Mouse (Mus musculus) lung, postnatal 0 days (tissue): ENCODE results near the gene Degs2. TPM values are rescaled to one million over a fixed set of nuclear protein-coding genes. Genes with fewer than 3 reads are reported as not detected.

Experiments used
- ATAC-seq: fragments of 200-750 bp; cut with Nextera tagmentation; 2 replicates; pipeline ENCODE4 v1.8.0; 2017; ENCODE audit warnings: moderate library complexity
- DNase-seq: peaks from one replicate; pipeline ENCODE4 v3.0.0-alpha.2; 2016; ENCODE audit warnings: low spot score
- H3K27ac ChIP-seq: fragments of 300-500 bp; sonication (generic); 2 replicates; pipeline ENCODE4 v1.5.1; 2014; ENCODE audit warnings: antibody characterized with exemption, mild to moderate bottlenecking, low read length, mixed read lengths
- H3K27me3 ChIP-seq: fragments of 300-500 bp; sonication (generic); replicated peaks from 2 replicates; pipeline ENCODE4 v1.6.1; 2014; ENCODE audit warnings: low read length, mixed read lengths; ENCODE audit not compliant: insufficient read depth
- H3K36me3 ChIP-seq: fragments of 300-500 bp; sonication (generic); 2 replicates; pipeline ENCODE4 v1.6.1; 2014; ENCODE audit warnings: low read length, mixed read lengths; ENCODE audit not compliant: insufficient read depth
- H3K4me1 ChIP-seq: fragments of 300-500 bp; sonication (generic); 2 replicates; pipeline ENCODE4 v1.6.1; 2014; ENCODE audit warnings: antibody characterized with exemption, low read depth, low read length, mixed read lengths; ENCODE audit not compliant: insufficient read depth
- H3K4me2 ChIP-seq: fragments of 300-500 bp; sonication (generic); replicated peaks from 2 replicates; pipeline ENCODE4 v1.6.1; 2014; ENCODE audit warnings: low read depth, mild to moderate bottlenecking, low read length, moderate library complexity, mixed read lengths
- H3K4me3 ChIP-seq: fragments of 300-500 bp; sonication (generic); 2 replicates; pipeline ENCODE4 v1.5.1; 2014; ENCODE audit warnings: low read depth, low read length
- H3K9ac ChIP-seq: fragments of 300-500 bp; sonication (generic); replicated peaks from 2 replicates; pipeline ENCODE4 v1.6.1; 2014; ENCODE audit warnings: low read depth, mild to moderate bottlenecking
- H3K9me3 ChIP-seq: fragments of 300-500 bp; sonication (generic); 2 replicates; pipeline ENCODE4 v1.6.1; 2016; ENCODE audit warnings: low read length, mixed read lengths
- CTCF ChIP-seq: IDR thresholded peaks from 2 replicates; pipeline ENCODE4 v1.5.1; 2016; ENCODE audit warnings: antibody characterized with exemption, mild to moderate bottlenecking
- EP300 ChIP-seq: IDR thresholded peaks from 2 replicates; pipeline ENCODE4 v1.6.1; 2016; ENCODE audit warnings: antibody characterized with exemption, mild to moderate bottlenecking, control low read depth
- WGBS: fragments of 180-500 bp; shearing (Covaris S2); extraction: QIAGEN DNeasy Blood & Tissue Kit; methylation state at CpG from one replicate; pipeline ENCODE4 v1.1.7; 2014; 5-methylcytosine and 5-hydroxymethylcytosine counted together
- polyA plus RNA-seq: library from polyadenylated mRNA; unstranded; fragments of >200 nt; fragmentation: Nextera tagmentation; extraction: Ambion mirVana; gene quantifications from 2 replicates; pipeline ENCODE4 v1.2.1, GENCODE M21; 2015

Gene Degs2
- polyA plus RNA-seq, 1 experiment from 2014 or later = 0.75 TPM

GRCm38 (mm10) chr12:108673546-108673945 lies 28.6 kb downstream of the Degs2 start:
- no peak overlapping the region for H3K27ac ChIP-seq

DNA sequence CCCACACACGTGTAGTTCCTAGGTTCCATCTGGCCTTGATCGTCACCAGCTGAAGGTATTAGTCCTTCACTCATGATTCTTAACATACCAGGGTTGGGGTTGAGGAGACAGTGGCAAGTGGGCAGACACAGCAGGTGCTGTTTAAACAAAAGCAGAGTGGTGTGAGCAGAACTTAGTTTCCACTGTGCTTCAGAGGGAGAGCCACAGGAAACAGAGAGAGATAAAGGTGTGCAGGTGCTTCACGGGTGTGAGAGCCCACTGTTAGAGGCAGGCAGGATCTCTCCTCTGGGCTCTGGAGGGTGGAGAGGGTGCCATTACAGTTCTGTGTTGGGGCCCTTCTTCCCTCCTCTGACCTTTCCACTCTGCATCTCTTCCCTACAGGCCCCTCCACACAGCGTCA lies 29.2 kb downstream of the Degs2 start:
- no peak for DNase-seq
- no peaks in the 10 kb centered on the region for H3K36me3 ChIP-seq
- H3K27ac ChIP-seq = no peak overlapping the region
- ATAC-seq = peak; percentile 24
- WGBS = 53% methylated on average over 3 of the region's 4 CpGs
- H3K4me3 ChIP-seq = no peak overlapping the region
- TF ChIP-seq CTCF = no peak
- TF ChIP-seq EP300 = no peak
- no peak overlapping the region for H3K9ac ChIP-seq
- H3K4me2 ChIP-seq = no peak overlapping the region
- peaks cover 8% of the 10 kb centered on the region; the same call in 1 of the 2 replicates for H3K4me1 ChIP-seq
- H3K9me3 ChIP-seq = no peaks in the 10 kb centered on the region
- no peaks in the 10 kb centered on the region for H3K27me3 ChIP-seq

More at GRCm38 (mm10) chr12:108673546-108673945, 28.6 kb downstream of the Degs2 start:
- WGBS = 84% methylated on average over 3 of the region's 3 CpGs
- H3K9ac ChIP-seq = no peak overlapping the region
- DNase-seq = no peak
- no peak overlapping the region for H3K4me3 ChIP-seq
- no peaks in the 10 kb centered on the region for H3K9me3 ChIP-seq
- 0 out of 2 replicates have a peak, but pooled peaks cover under 1% of the 10 kb centered on the region for H3K36me3 ChIP-seq
- no peak for TF ChIP-seq CTCF
- no peak for TF ChIP-seq EP300
- H3K4me2 ChIP-seq = no peak overlapping the region
- no peak for ATAC-seq
- H3K27me3 ChIP-seq = no peaks in the 10 kb centered on the region
- peaks cover 4% of the 10 kb centered on the region; the same call in 1 of the 2 replicates for H3K4me1 ChIP-seq

GRCm38 (mm10) chr12:108671541-108671940 lies 30.6 kb downstream of the Degs2 start:
- no peak for DNase-seq
- no peaks in the 10 kb centered on the region for H3K36me3 ChIP-seq
- H3K9ac ChIP-seq = no peak overlapping the region
- no peaks in the 10 kb centered on the region for H3K9me3 ChIP-seq
- H3K4me2 ChIP-seq = no peak overlapping the region
- no peak overlapping the region for H3K27ac ChIP-seq
- no peaks in the 10 kb centered on the region for H3K27me3 ChIP-seq
- no peak for ATAC-seq
- WGBS = 91% methylated on average over 2 of the region's 2 CpGs
- no peak for TF ChIP-seq EP300
- no peak for TF ChIP-seq CTCF
- H3K4me1 ChIP-seq = peaks cover 11% of the 10 kb centered on the region; the same call in 1 of the 2 replicates
- H3K4me3 ChIP-seq = no peak overlapping the region

DNA sequence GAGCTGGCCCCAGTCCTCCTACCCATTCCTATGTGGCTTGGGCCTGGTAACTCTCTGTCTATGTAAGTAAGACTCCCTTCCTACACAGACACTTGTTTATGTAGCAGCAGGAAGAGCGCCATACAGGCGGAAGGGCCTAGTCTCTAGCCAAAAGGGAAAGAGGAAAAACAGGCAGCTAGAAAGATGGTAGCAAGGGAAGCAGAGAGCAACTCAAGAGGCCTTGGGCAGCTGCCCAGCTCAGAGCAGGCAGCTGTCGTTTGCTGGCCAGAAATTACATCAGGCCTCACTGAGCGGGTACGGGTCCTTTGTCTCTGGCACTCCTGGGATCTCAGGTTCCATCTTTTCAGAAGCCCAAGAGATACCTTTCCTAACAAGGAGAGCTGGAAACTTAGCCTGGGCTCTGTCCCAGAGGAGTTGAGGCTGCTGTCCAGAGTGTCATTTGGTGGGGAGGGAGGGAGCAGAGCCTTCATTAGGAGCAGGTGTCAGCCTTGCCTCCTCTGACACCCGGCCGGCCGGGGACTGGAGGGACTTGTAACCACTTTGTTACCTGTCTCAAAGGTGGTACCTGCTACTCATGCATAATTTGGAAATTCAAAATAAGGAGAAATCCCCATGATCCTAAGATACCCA lies 33.4 kb downstream of the Degs2 start:
- Histone ChIP-seq H3K9ac (no peak overlapping the region), H3K4me1 (peaks cover 11% of the 10 kb centered on the region; the same call in 1 of the 2 replicates), H3K36me3 (no peaks in the 10 kb centered on the region), H3K27me3 (no peaks in the 10 kb centered on the region), H3K9me3 (no peaks in the 10 kb centered on the region), H3K4me3 (no peak overlapping the region), H3K27ac (peak overlapping the region; percentile 62), H3K4me2 (no peak overlapping the region)
- TF ChIP-seq EP300 (peak; percentile 67), CTCF (no peak)
- 50% methylated on average over 8 of the region's 8 CpGs for WGBS
- DNase-seq (peak; percentile 64), ATAC-seq (peak; percentile 68)

- TF ChIP-seq EP300 (no peak), CTCF (peak; percentile 86)
- no peak overlapping the region for H3K9ac ChIP-seq
- no peaks in the 10 kb centered on the region for H3K9me3 ChIP-seq
- H3K4me1 ChIP-seq = no peaks in the 10 kb centered on the region
- ATAC-seq (peak; percentile 85), DNase-seq (peak; percentile 73)
- H3K27me3 ChIP-seq = no peaks in the 10 kb centered on the region
- no peak overlapping the region for H3K4me3 ChIP-seq
- WGBS = 71% methylated on average over 1 of the region's 1 CpGs
- H3K4me2 ChIP-seq = no peak overlapping the region
- no peak overlapping the region for H3K27ac ChIP-seq
- peaks cover 9% of the 10 kb centered on the region; the same call in 1 of the 2 replicates for H3K36me3 ChIP-seq
Measured at GRCm38 (mm10) chr12:108657350-108657749, 44.8 kb downstream of the Degs2 start.

DNA sequence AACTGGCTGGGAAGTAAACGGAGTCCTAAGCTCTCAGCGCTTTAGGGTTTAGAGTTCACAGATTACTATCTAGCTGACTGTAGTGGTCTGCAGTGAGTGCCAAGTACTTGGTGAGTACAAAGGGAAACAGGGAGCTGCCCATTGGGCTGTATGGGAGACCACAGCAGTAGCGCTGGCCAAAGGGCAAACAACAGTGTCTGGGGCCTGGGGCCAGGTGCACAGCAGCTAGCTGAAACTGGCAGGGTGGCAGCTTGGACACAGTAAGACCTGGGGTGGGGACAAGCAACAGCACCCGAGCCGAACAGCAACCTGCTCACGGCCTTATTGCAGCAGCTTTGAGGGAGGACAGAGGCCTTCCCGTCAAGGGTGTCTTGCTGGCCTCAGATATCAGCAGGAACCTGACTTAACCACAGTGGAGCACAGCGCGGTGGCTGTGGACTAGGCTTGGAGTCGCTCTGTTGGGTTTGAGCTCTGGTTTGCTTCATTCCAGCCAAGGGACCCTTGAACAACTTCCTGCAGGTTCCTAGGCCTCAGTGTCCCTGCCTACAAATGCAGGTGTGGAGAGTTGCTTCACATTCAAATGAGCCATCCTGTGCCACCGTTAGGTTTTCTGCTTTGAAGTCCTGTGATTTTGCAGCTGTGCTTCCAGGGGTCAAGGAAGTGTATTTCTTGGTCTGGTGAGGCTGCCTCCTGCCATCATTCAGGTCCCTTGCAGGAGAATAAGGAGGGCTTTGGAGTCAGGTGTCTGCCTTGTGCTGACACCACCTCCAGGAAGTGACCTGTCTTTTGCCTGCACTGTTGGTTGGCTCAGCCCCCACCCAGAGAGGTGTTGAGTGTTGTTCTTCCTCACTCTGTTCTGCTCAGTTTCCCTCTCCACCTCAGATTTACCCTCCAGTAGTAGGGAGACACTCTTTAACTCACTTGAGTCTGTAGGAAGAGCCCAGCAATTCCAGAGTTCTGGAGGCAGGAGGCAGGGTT lies 48.5 kb downstream of the Degs2 start:
- H3K4me1 ChIP-seq = no peaks in the 10 kb centered on the region
- ATAC-seq = no peak
- TF ChIP-seq CTCF = no peak
- TF ChIP-seq EP300 = no peak
- WGBS = 79% methylated on average over 11 of the region's 11 CpGs
- no peaks in the 10 kb centered on the region for H3K27me3 ChIP-seq
- H3K9me3 ChIP-seq = no peaks in the 10 kb centered on the region
- no peak overlapping the region for H3K4me2 ChIP-seq
- H3K9ac ChIP-seq = no peak overlapping the region
- H3K27ac ChIP-seq = no peak overlapping the region
- no peak for DNase-seq
- no peak overlapping the region for H3K4me3 ChIP-seq
- peaks cover 9% of the 10 kb centered on the region; the same call in 1 of the 2 replicates for H3K36me3 ChIP-seq
